Mouse (Mus musculus) cerebellum, adult (tissue): ENCODE measurements around the gene Tacc2.
A peak's percentile ranks its signal among the peaks of the same experiment; 100 is the strongest.

ENCODE experiments used
- ATAC-seq: cut with Nextera tagmentation; 2 replicates; pipeline ENCODE4 v1.9.2; 2017; ENCODE audit warnings: mild to moderate bottlenecking, moderate library complexity, mixed read lengths; ENCODE audit not compliant: insufficient number of reproducible peaks, low FRiP score, low TSS enrichment

The Tacc2 gene

GRCm38 (mm10) chr7:130673169-130674033 is 96.2 kb downstream of the Tacc2 start:
- peak; percentile 71; the same call in 1 of the 2 replicates for ATAC-seq

- no peak for ATAC-seq
Observed at GRCm38 (mm10) chr7:130674526-130674925, 97.3 kb downstream of the Tacc2 start.

DNA sequence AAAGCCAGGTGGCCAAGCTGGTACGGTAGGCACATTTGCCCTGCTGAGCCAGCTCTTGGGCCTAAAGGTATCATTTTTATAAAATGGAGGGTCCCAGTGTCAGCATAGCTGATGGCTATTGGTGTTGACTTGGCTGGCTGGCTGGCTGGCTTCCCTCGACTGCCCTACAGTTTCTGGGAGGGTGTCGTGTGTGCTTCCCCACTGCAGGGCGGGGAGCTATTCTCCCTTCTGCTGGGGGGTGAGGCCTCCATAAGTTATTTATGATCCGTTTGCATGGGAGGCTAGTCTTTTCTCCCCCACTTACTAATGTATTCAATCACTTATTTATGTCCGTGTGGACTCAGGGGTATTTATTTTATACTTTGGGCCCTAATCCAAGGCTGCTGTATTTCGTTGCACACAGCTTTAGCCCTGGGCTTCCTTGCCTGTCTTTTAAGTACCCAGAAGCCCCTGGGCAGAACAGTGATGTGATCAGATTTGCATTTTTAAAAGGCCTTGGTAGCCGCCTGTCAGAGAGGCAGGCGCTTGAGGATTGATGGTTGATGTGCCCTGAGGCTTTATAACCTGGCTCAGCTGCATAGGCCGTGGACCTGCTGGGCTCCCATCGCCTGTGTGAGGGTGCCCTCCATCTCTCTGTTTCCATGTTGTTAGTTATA is 99.8 kb downstream of the Tacc2 start:
- ATAC-seq: no peak

- no peak for ATAC-seq
Observed at GRCm38 (mm10) chr7:130677541-130678274, 100.5 kb downstream of the Tacc2 start.

- no peak for ATAC-seq
Observed at GRCm38 (mm10) chr7:130678414-130678813, 101.2 kb downstream of the Tacc2 start.

- peak; percentile 66 for ATAC-seq
Observed at GRCm38 (mm10) chr7:130681798-130682197, 104.6 kb downstream of the Tacc2 start.

- ATAC-seq: no peak
Observed at GRCm38 (mm10) chr7:130688601-130689000, 111.4 kb downstream of the Tacc2 start.

- no peak for ATAC-seq
Observed at GRCm38 (mm10) chr7:130690869-130691268, 113.6 kb downstream of the Tacc2 start.

- no peak for ATAC-seq
Observed at GRCm38 (mm10) chr7:130691931-130692330, 114.7 kb downstream of the Tacc2 start.

- peak; percentile 68 for ATAC-seq
Observed at GRCm38 (mm10) chr7:130692392-130692942, 115.2 kb downstream of the Tacc2 start.

- peak; percentile 82 for ATAC-seq
Observed at GRCm38 (mm10) chr7:130692943-130693799, 115.9 kb downstream of the Tacc2 start.

DNA sequence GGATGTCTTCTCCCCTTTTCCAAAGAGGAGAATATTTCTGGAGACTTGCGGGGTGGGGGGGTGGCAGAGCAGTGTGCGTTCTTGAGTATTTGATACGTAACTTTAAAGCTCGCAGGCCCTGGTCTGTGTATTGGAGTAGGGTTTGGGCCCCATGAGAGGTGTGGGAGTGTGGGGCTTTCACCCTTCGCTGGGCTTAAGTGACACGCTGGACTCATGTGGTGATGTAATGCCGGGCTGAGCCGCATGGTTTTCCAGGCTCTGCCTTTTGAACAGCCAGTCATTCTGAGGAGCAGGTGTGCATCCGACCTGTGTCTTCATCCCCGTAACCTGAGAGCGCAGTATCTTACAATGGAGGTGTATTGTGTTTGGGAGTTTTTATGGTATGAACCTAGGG is 116.6 kb downstream of the Tacc2 start:
- ATAC-seq: no peak; the same call in 1 of the 2 replicates

DNA sequence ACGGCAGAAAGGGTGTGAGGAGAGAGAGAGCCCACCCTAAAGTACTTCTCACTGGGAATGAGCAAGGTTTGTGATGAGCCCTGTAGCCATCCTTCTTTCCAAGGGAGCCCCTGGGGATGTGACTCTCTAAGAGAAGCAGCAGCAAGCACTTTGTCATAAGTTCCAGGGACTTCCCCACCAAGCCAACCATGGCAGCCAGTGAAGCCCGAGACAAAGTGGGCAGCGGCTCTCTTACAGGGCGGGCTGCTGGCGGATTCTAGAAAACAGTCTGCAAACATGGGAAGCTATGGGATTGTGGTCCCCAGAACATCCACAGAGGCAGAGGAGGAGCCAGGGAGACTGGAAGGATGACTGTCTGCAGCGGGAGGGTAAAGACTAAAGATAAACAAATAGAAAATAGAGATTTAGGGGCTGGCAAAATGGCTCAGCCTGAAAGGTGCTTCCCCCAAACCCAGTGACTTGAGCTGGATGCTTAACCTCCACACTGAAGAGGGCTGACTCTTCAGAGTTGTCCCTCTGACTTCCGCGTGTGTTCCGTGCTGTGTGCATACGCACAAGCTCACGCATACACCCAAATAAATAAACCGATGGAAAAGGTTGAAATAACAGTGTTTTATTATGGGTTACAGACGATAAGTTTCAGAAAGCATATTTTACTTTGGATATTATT is 118.6 kb downstream of the Tacc2 start:
- ATAC-seq: no peak

GRCm38 (mm10) chr7:130696347-130697234 is 119.4 kb downstream of the Tacc2 start:
- ATAC-seq: no peak

- ATAC-seq: no peak
Observed at GRCm38 (mm10) chr7:130698480-130698879, 121.2 kb downstream of the Tacc2 start.

DNA sequence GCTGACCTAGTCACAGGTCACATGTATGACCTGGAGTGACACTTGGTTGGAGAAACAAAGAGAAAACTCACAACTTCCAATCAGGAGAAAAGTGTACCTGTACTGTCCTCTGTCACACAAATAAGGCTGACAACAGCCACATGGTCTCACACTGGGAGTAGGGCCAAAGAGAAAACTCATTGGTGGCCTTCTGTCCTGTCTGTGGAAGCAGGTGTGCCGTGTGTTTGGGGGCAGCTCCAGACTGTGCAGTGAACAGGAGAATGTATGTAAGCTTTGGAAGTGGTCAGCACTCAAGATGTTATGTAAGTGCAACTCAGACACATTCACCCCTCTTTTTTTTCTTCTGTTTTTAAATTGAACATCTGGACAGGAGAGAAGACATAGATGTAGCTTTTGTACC is 124.1 kb downstream of the Tacc2 start:
- ATAC-seq: no peak

- no peak for ATAC-seq
Observed at GRCm38 (mm10) chr7:130705230-130705629, 128.0 kb downstream of the Tacc2 start.

DNA sequence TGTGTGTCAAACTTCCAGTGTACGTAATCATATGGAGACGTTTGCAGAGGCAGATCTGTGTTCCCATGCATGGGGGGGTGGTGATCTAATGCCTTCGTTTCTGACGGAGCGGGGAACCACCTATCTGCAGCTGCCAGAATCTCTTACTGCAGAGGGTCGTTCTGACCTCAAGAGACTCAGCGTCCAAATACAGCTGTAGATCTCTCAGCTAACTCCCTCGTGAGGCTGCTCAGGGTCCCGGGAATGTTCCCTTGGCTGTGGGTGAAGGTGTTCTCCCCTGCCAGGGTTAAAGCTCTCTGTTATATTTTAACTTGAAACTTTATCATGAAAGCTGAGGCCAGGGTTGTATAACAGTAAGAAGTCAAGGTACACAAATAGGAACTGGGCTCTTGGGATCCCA is 131.7 kb downstream of the Tacc2 start:
- no peak for ATAC-seq
